Mouse (Mus musculus) lung, adult 18-20 months (tissue): Measurements from ENCODE around the gene Rassf6.
A peak's percentile ranks its signal among the peaks of the same experiment; 100 is the strongest.
"Not testable (repeated sequence)": the region's sequence is repeated elsewhere in the genome, so short reads cannot be mapped to it uniquely, and the experiment has no call there.

Experiments
- DNase-seq, 2 experiments: peaks; one replicate each; pipeline ENCODE4 v3.0.0; 2022; ENCODE audit warnings: mixed read lengths in 2 of 2

Rassf6 gene

GRCm38 (mm10) chr5:90624708-90625425 lies 15.6 kb downstream of the Rassf6 start:
- no peak for DNase-seq

GRCm38 (mm10) chr5:90623209-90623608 lies 17.2 kb downstream of the Rassf6 start:
- no peak for DNase-seq

- no peak for DNase-seq
These were observed 18.7 kb downstream of the Rassf6 start for GRCm38 (mm10) chr5:90621726-90622125.

GRCm38 (mm10) chr5:90621316-90621715 lies 19.1 kb downstream of the Rassf6 start:
- DNase-seq, result no peak

GRCm38 (mm10) chr5:90617859-90618258 lies 22.6 kb downstream of the Rassf6 start:
- DNase-seq, result no peak

- DNase-seq, result not testable (repeated sequence)
These were observed 27.7 kb downstream of the Rassf6 start for GRCm38 (mm10) chr5:90612751-90613150.

- no peak for DNase-seq
These were observed 28.4 kb downstream of the Rassf6 start for GRCm38 (mm10) chr5:90611996-90612611.

- DNase-seq, result peak in 1 of 2 experiments; percentile 29
These were observed 29.1 kb downstream of the Rassf6 start for GRCm38 (mm10) chr5:90611388-90611787.

GRCm38 (mm10) chr5:90608906-90609305 lies 31.6 kb downstream of the Rassf6 start:
- DNase-seq, result peak; percentile 17 to 28

- DNase-seq, result peak in 1 of 2 experiments; percentile 35
These were observed 37.0 kb downstream of the Rassf6 start for GRCm38 (mm10) chr5:90603407-90603923.

- DNase-seq, result peak in 1 of 2 experiments; percentile 40
These were observed 39.0 kb downstream of the Rassf6 start for GRCm38 (mm10) chr5:90601469-90601868.

- DNase-seq, result no peak
These were observed 44.3 kb downstream of the Rassf6 start for GRCm38 (mm10) chr5:90596155-90596554.

- DNase-seq, result no peak
These were observed 45.5 kb downstream of the Rassf6 start for GRCm38 (mm10) chr5:90594945-90595344.

- DNase-seq, result no peak
These were observed 48.5 kb downstream of the Rassf6 start for GRCm38 (mm10) chr5:90591936-90592335.

- DNase-seq, result no peak
These were observed 49.8 kb downstream of the Rassf6 start for GRCm38 (mm10) chr5:90590676-90591075.

- DNase-seq, result peak; percentile 32 to 57
These were observed 51.5 kb downstream of the Rassf6 start for GRCm38 (mm10) chr5:90588708-90589595.

GRCm38 (mm10) chr5:90588104-90588503 lies 52.4 kb downstream of the Rassf6 start:
- no peak for DNase-seq

- no peak for DNase-seq
These were observed 53.9 kb downstream of the Rassf6 start for GRCm38 (mm10) chr5:90586511-90586910.

GRCm38 (mm10) chr5:90584799-90585198 lies 55.7 kb downstream of the Rassf6 start:
- no peak for DNase-seq

- DNase-seq, result no peak
These were observed 58.3 kb downstream of the Rassf6 start for GRCm38 (mm10) chr5:90582179-90582578.

- DNase-seq, result peak in 1 of 2 experiments; percentile 14
These were observed 60.9 kb downstream of the Rassf6 start for GRCm38 (mm10) chr5:90579556-90579955.

GRCm38 (mm10) chr5:90577751-90578150 lies 62.7 kb downstream of the Rassf6 start:
- DNase-seq, result no peak

GRCm38 (mm10) chr5:90571216-90571615 lies 69.2 kb downstream of the Rassf6 start:
- DNase-seq, result no peak
